Comparison of ENCODE assay signal across 18 mouse cellular contexts in genomic region chr9:63606594-63606993, GRCm38 (mm10). TPM values are rescaled to one million over a fixed set of nuclear protein-coding genes. Genes with fewer than 3 reads are reported as not detected.
A peak's percentile ranks its signal among the peaks of the same experiment; 100 is the strongest.
DNase-seq lines count a peak whose midpoint lies in the region; ATAC-seq and TF ChIP-seq lines count a peak whose summit lies in the region.
"Had no signal": no experiment of that assay in that cellular context is flagged by ENCODE, and none has a peak within 500 bp of the region (broad histone marks: within the 10 kb centered on the region; RNA-seq: fewer than 3 reads in every experiment).

No protein-coding gene starts in this region.

- no peak overlapping the region for H3K4me2 ChIP-seq in heart, embryonic 12.5 days
- H3K4me2 ChIP-seq in lung, postnatal 0 days (replicated peaks; ENCODE audit: low read depth, low read length), result no peak overlapping the region
- H3K4me2 ChIP-seq: forebrain, embryonic 15.5 days; hindbrain, embryonic 13.5 days; liver, embryonic 13.5 days; midbrain, embryonic 15.5 days had no signal

- H3K36me3 ChIP-seq in heart, adult 2 months (ENCODE audit: control insufficient read depth, insufficient read depth, low read length), result no peaks in the 10 kb centered on the region
- H3K36me3 ChIP-seq in heart, embryonic 12.5 days, result no peaks in the 10 kb centered on the region
- H3K36me3 ChIP-seq in lung, postnatal 0 days (ENCODE audit: insufficient read depth, low read length), result no peaks in the 10 kb centered on the region
- no peaks in the 10 kb centered on the region for H3K36me3 ChIP-seq in splenic B cell, adult 2 months (ENCODE audit: control insufficient read depth, insufficient read depth, low read length, poor library complexity, severe bottlenecking)
- H3K36me3 ChIP-seq: forebrain, embryonic 15.5 days; hindbrain, embryonic 13.5 days; midbrain, embryonic 15.5 days had no signal

- H3K4me1 ChIP-seq in heart, adult 2 months (ENCODE audit: control insufficient read depth, insufficient read depth, low read length), result peaks cover 5% of the 10 kb centered on the region
- H3K4me1 ChIP-seq in heart, embryonic 12.5 days (replicated peaks), result peaks cover 43% of the 10 kb centered on the region
- H3K4me1 ChIP-seq in lung, postnatal 0 days (ENCODE audit: insufficient read depth, low read depth, low read length), result 0 out of 2 replicates have a peak, but pooled peaks cover 8% of the 10 kb centered on the region

- TF ChIP-seq EP300 in heart, adult 2 months (IDR thresholded peaks at IDR 0.05; ENCODE audit: insufficient read depth, low read depth, low read length), result no peak
- no peak for TF ChIP-seq EP300 in lung, postnatal 0 days (IDR thresholded peaks at IDR 0.05)

- no peaks in the 10 kb centered on the region for H3K9me3 ChIP-seq in heart, embryonic 12.5 days (replicated peaks)
- no peaks in the 10 kb centered on the region for H3K9me3 ChIP-seq in lung, postnatal 0 days (ENCODE audit: low read length)
- H3K9me3 ChIP-seq: forebrain, embryonic 15.5 days; hindbrain, embryonic 13.5 days; liver, embryonic 13.5 days; midbrain, embryonic 15.5 days had no signal

- peak; percentile 34 for TF ChIP-seq CTCF in heart, adult 2 months (IDR thresholded peaks at IDR 0.05)
- peak; percentile 46 for TF ChIP-seq CTCF in lung, postnatal 0 days (IDR thresholded peaks at IDR 0.05)

- 72% methylated on average over 2 of the region's 2 CpGs for WGBS in heart, adult 2 months
- 76% methylated on average over 2 of the region's 2 CpGs for WGBS in heart, embryonic 12.5 days
- 64% methylated on average over 2 of the region's 2 CpGs for WGBS in lung, postnatal 0 days

- no peak for TF ChIP-seq POLR2A in heart, adult 2 months (IDR thresholded peaks at IDR 0.05; ENCODE audit: insufficient read depth, low read depth, low read length)

- no peak for DNase-seq in heart, adult 2 months
- DNase-seq in lung, postnatal 0 days (ENCODE audit: low spot score), result no peak
- no peak for DNase-seq in lung, adult 18-20 months
- DNase-seq in NIH3T3 (ENCODE audit: low read depth), result peak; percentile 39
- peak; percentile 42 for DNase-seq in splenic B cell, adult 2 months (ENCODE audit: low read depth, low spot score)
- no peak for DNase-seq in left cerebral cortex, postnatal 36 days (ENCODE audit: low spot score in 2 of 2)
- DNase-seq: cerebellum, adult 8-10 months; kidney, adult 9 months; liver, embryonic 13.5 days; thymus, postnatal 36 days had no signal

- H3K27me3 ChIP-seq in heart, adult 2 months (ENCODE audit: control insufficient read depth, insufficient read depth, low read length), result no peaks in the 10 kb centered on the region
- H3K27me3 ChIP-seq in heart, embryonic 12.5 days (replicated peaks), result no peaks in the 10 kb centered on the region
- H3K27me3 ChIP-seq in lung, postnatal 0 days (replicated peaks; ENCODE audit: insufficient read depth, low read length), result no peaks in the 10 kb centered on the region
- no peaks in the 10 kb centered on the region for H3K27me3 ChIP-seq in splenic B cell, adult 2 months (ENCODE audit: control insufficient read depth, insufficient read depth, low read length, poor library complexity, severe bottlenecking)
- H3K27me3 ChIP-seq: forebrain, embryonic 15.5 days; hindbrain, embryonic 13.5 days; liver, embryonic 13.5 days; midbrain, embryonic 15.5 days had no signal

- H3K4me3 ChIP-seq in heart, adult 2 months, result no peak overlapping the region
- H3K4me3 ChIP-seq in heart, embryonic 12.5 days, result no peak overlapping the region
- no peak overlapping the region for H3K4me3 ChIP-seq in lung, postnatal 0 days (ENCODE audit: low read depth, low read length)
- H3K4me3 ChIP-seq: forebrain, embryonic 15.5 days; hindbrain, embryonic 13.5 days; liver, embryonic 13.5 days; midbrain, embryonic 15.5 days had no signal

- H3K27ac ChIP-seq in heart, adult 2 months, result no peak overlapping the region
- no peak overlapping the region for H3K27ac ChIP-seq in heart, embryonic 12.5 days (ENCODE audit: poor library complexity, severe bottlenecking)
- no peak overlapping the region for H3K27ac ChIP-seq in lung, postnatal 0 days (ENCODE audit: low read length)
- H3K27ac ChIP-seq: forebrain, embryonic 15.5 days; hindbrain, embryonic 13.5 days; liver, embryonic 13.5 days; macrophage; midbrain, embryonic 15.5 days had no signal

- no peaks in the 10 kb centered on the region; the same call in 1 of the 2 replicates for H3K79me2 ChIP-seq in heart, adult 2 months (replicated peaks; ENCODE audit: control insufficient read depth, insufficient read depth, low read length)

- intact Hi-C loops in heart, adult 2 months (cut with DNase I), result loop anchor here (10.0 kb wide), 1 partner anchor 212 kb away; the partner anchor contains the start of gene 2300009A05Rik
- intact Hi-C loops in left cerebral cortex, postnatal 36 days (cut with DNase I), result no loop called here

- no peak overlapping the region for H3K9ac ChIP-seq in heart, adult 2 months (ENCODE audit: low read depth, low read length)
- no peak overlapping the region for H3K9ac ChIP-seq in heart, embryonic 12.5 days
- no peak overlapping the region for H3K9ac ChIP-seq in lung, postnatal 0 days (replicated peaks; ENCODE audit: low read depth)
- H3K9ac ChIP-seq: forebrain, embryonic 15.5 days; hindbrain, embryonic 13.5 days; liver, embryonic 13.5 days; midbrain, embryonic 15.5 days had no signal

- ATAC-seq in heart, embryonic 12.5 days (ENCODE audit: insufficient number of reproducible peaks, low FRiP score), result no peak
- ATAC-seq in lung, postnatal 0 days, result no peak
- no peak for ATAC-seq in granulocyte monocyte progenitor cell, adult 5-6 weeks (replicated peaks; ENCODE audit: poor library complexity, severe bottlenecking)
- ATAC-seq: forebrain, embryonic 15.5 days; midbrain, embryonic 15.5 days had no signal

RNA-seq across cellular contexts. Expression of gene Aagab, which starts 4.1 kb away (rescaled TPM):
- total RNA-seq in heart, adult 2 months (2021), result 10 to 100 TPM; 17.0 to 19.2 TPM
- 6.8 and 10.9 TPM in 2 replicates for polyA plus RNA-seq in heart, adult 2 months (2012; rRNA removed)
- polyA plus RNA-seq in heart, embryonic 12.5 days (2016; fragmentation: Nextera tagmentation; extraction: Ambion mirVana), result 23.2 and 26.2 TPM in 2 replicates
- 17.0 and 20.5 TPM in 2 replicates for polyA plus RNA-seq in lung, postnatal 0 days (2015; fragmentation: Nextera tagmentation; extraction: Ambion mirVana)
- total RNA-seq in granulocyte monocyte progenitor cell, adult 5-6 weeks (2014; fragmentation: Nextera tagmentation), result 24.9 and 30.8 TPM in 2 replicates
- total RNA-seq in granulocyte monocyte progenitor cell, adult 5-6 weeks (2017), result 35.8 and 57.0 TPM in 2 replicates
- total RNA-seq in left cerebral cortex, postnatal 36 days (2021), result 10 to 100 TPM; 44.8 to 51.7 TPM

RNA-seq across cellular contexts. Expression of gene Iqch, which starts 4.3 kb away (rescaled TPM):
- not detected for total RNA-seq in heart, adult 2 months (2021)
- polyA plus RNA-seq in heart, adult 2 months (2012; rRNA removed), result 0.06 TPM in 1 of 2 replicates, not detected in the other
- polyA plus RNA-seq in heart, embryonic 12.5 days (2016; fragmentation: Nextera tagmentation; extraction: Ambion mirVana), result 0.08 TPM in 1 of 2 replicates, not detected in the other
- polyA plus RNA-seq in lung, postnatal 0 days (2015; fragmentation: Nextera tagmentation; extraction: Ambion mirVana), result 0.06 and 0.24 TPM in 2 replicates
- total RNA-seq in granulocyte monocyte progenitor cell, adult 5-6 weeks (2014; fragmentation: Nextera tagmentation), result not detected in 2 replicates
- not detected in 2 replicates for total RNA-seq in granulocyte monocyte progenitor cell, adult 5-6 weeks (2017)
- total RNA-seq in left cerebral cortex, postnatal 36 days (2021), result under 1 TPM in 1 of 2 experiments, not detected in 1; 0.14 TPM
- total RNA-seq: gastrocnemius, adult 8-10 months had no signal
- polyA plus RNA-seq: heart, embryonic 14.5 days; liver, embryonic 13.5 days; macrophage had no signal

Comparison
In these comparisons a context has a peak if more than half of its experiments do, and no peak if none do; other contexts are left out.
1. DNase-seq: peak in NIH3T3 (single experiment) and splenic B cell, adult 2 months (single experiment); none in heart, adult 2 months (0 of 2), lung, postnatal 0 days (single experiment), lung, adult 18-20 months (0 of 2) and left cerebral cortex, postnatal 36 days (0 of 2).